Mouse (Mus musculus) gastrocnemius, postnatal 36 days (tissue): ENCODE measurements around the gene Smco3. TPM values are rescaled to one million over a fixed set of nuclear protein-coding genes. Genes with fewer than 3 reads are reported as not detected.
"Not testable (repeated sequence)": the region's sequence is repeated elsewhere in the genome, so short reads cannot be mapped to it uniquely, and the experiment has no call there.

Experiments
- DNase-seq, 2 experiments: peaks; one replicate each; pipeline ENCODE4 v3.0.0; 2022
- intact Hi-C: fragments of 180-260 bp; cut with DNase I; formaldehyde crosslinking; loops from one replicate; pipeline ENCODE4 v1.15.1; 2025
- total RNA-seq, 2 experiments: library from RNA; stranded (reverse); gene quantifications; 2 replicates each; pipeline ENCODE4 v1.2.3; 2021

The Smco3 gene
- total RNA-seq, 2 experiments from 2014 or later, result 0.15 to 0.69 TPM

DNA sequence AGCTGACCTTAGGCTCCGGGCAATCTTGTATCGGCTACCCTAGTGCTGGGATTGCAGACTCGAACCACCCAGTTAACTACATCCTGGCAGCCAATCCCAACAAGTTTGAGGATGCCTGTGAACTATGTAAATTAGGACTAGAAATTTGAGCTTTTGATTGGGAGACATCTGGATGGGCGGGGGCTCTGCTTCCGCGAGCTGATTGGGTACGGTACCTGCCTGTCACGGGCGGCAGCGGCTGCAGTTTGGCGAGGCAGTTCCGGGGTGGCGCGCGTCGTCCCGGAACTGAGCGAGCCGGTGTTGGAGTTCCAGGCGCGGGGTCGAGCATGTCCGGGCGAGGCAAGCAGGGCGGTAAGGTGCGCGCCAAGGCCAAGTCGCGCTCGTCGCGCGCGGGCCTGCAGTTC lies 27.2 kb downstream of the Smco3 start, which contains the start of gene H2afj:
H2afj (plus strand) TSS at position 231 of the 404 bp plus-strand sequence.
- intact Hi-C loops, result loop anchor here (2.0 kb wide), 1 partner anchor 19 kb away; the partner anchor contains the start of gene BC049715

DNA sequence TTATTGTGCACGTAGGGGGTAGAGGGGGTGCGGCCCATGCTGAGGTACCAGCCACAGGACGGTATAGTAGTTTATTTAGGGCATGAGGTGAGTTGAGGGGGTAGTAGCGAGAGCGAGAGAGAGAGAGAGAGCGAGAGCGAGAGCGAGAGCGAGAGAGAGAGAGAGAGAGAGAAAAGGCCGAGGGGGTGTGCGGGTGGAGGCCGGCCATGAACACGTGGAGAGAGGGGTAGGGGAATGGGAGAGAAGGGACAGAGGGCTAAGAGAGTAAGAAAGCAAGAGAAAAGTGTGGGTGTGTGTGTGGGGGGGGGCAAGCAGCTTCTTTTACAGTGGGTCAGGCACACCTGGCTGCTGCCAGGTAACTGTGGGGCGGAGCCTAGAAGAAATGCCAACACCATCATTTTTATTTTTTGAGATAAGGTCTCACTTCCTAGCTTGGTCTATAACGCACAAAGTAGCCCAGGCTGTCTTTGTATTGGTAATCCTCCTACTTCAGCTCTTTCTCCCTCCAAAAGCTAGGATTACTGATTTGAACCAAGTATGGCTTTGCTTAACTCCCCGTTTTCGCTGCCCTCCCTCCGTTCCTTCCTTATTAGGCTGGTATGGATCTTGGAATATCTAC lies 27.7 kb downstream of the Smco3 start:
- intact Hi-C loops, result loop anchor here (2.0 kb wide), 1 partner anchor 19 kb away; the partner anchor contains the start of gene BC049715
- DNase-seq, result no peak

More for the DNA sequence above, 27.2 kb downstream of the Smco3 start, which contains the start of gene H2afj:
- DNase-seq, result peak; percentile 96 to 100

DNA sequence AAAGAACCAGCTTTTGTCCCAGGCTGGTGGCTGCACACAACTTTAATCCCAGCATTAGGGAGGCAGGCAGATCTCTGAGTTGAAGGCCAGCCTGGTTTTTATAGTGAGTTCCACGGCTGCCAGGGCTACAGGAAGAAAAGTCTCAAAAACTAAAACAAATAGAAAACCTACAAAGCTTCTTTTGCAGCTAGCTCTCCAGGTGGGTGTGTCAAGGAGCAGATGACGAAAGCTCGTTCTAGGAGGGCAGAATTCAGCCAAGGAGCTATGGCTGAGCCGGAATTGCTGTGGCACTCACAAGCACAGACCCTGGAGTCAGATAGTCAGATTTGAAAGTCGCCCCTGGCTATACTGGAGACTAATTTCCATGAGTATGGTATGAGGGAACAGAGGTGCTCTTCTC lies 28.4 kb downstream of the Smco3 start:
- intact Hi-C loops, result no loop called here
- no peak for DNase-seq

DNA sequence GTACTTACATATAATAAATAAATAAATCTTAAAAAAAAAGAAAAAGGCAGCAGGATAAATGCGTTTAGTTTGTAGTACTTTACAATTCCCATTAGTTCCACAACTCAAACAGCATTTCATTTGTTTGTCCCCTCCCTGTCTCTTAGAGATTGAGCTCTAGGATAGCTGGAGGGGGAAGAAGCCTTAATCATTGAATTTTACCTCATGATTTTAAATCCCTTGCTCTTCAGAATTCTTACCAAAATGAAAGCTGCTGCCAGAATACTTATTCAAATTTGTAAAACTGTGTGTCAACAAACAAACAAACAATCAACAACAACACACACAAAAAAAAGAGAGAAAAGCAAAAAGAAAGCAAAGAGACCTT lies 29.9 kb downstream of the Smco3 start:
- intact Hi-C loops, result no loop called here
- DNase-seq, result no peak

DNA sequence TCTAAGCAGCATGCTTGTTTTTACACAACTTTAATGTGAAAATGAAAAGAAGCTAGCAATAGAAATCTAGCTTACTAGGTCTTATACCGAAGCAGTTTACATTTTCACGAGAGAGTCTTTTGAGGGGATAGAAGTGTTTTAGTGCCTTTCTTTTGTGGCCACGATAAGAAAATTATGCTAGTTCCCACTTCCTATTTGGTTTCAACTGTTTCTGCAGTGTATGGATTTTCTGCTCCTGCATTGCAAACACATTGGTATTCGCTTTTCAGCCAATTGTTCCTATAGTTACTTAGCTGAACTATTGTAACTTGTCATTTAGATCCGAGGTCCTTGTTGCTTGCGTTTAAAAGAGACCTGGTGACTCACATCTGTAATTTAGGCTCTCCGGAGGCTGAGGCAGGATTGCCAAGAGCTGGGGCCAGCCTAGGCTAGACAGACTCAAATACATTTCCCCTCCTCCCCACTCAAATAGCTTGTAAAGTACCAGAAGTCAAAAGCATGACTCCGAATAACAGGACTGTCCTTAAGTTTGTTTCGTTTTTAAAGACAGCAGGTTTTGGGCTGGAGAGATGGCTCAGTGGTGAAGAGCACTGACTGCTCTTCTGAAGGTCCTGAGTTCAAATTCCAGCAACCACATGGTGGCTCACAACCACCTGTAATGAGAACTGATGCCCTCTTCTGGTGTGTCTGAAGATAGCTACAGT lies 30.4 kb downstream of the Smco3 start:
- DNase-seq, result no peak
- intact Hi-C loops, result no loop called here

DNA sequence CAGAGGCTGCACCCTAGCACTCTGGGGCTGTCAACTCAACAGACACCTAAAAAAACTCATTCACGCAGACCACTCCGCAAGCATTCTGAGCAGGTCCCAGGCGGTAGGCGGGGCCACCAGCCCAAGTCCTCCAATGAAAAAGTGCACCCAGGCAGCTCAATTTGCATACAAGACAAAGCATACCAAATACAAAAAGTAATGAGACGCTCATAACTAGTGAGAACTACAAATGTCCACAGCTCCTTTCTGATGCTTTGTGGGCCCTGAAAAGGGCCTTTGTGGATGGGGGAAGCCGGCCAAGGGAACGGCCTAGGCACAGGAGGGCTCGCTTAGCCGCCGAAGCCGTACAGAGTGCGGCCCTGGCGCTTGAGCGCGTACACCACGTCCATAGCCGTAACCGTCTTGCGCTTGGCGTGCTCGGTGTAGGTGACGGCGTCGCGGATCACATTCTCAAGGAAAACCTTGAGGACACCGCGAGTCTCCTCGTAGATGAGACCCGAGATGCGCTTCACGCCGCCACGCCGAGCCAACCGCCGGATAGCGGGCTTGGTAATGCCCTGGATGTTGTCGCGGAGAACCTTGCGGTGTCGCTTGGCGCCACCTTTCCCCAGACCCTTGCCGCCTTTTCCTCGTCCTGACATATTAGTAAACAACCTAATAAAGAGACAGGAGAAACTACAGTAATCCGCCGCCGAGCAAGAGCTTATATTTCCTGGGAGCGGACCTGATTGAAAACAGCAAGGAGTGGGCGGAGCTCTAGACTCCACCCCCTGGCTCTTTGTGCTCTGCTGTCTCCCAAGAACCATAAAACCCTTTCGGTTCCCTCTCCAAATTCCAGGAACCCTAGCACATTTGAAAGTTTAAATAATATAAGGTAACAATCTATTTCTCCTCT lies 31.3 kb downstream of the Smco3 start, which contains the start of gene Hist4h4:
Hist4h4 (minus strand) TSS at position 677 of the 895 bp plus-strand sequence.
- peak; percentile 93 to 99 for DNase-seq
- intact Hi-C loops, result no loop called here

DNA sequence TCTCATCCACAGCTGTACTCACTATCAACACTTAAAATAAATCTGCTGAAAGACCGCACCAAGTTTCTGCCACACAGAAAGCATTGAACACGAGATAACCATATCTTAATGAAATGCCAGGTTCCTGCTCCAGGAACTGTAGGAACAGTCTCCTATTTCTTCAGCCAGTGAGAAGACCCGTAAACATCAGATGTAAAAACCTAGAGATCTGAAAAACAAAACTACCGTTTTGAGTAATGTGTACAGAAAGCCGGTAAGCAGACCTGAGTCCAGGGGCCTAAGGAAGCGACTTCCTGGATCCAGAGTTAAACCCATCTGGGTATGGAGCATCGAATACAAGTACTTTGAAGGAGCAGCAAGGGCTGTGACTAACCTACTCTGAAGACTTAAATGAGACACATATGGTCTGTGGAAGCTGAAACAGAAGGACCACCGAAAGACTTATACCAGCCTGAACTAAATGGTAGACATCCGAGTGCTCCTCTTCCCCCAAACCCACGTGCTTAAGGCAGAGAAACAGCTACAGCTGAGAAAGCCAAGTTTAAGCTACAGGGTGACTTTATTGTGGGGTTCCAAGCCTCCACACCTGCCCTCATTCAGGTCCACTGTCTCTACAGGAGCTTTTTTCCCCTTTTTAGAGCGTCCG lies 32.0 kb downstream of the Smco3 start:
- intact Hi-C loops, result no loop called here

DNA sequence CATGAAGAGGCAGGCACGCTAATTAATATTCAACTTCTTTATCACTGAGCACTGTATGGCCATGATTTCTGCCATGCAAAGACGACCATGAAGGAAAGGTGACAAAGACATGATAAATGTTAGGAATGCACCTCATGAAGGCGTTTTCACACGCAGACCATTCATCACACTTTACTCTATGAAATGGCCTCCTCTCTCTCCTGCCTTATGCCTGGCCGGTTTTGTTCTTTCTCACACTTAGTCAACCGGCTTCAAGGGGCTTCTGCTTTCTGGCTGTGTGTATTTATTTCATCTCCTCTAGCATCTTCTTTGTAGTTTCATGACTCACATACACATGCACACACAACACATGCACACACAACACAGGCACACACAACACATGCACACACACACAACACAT lies 34.0 kb downstream of the Smco3 start:
- DNase-seq, result no peak
- intact Hi-C loops, result no loop called here

More for the DNA sequence above, 32.0 kb downstream of the Smco3 start:
- DNase-seq, result no peak

DNA sequence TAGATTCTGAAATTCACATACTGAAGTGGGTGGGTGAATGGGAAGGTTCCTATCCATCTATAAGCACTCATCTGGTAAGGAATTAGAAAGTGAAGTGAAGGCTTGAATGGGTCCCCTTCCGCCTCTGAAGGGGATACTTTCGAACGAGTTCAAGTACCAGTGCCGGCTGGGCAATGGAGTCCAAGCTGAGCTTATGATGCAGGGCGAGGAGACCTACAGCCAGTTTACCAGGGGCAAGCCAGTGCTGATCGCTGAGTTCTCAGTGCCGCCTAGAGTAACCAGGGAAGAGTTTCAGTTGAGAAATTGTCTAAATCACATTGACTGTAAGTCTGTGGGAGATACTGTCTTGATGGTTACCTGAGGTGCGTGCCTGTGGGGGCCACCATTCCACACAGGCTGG lies 34.5 kb downstream of the Smco3 start:
- intact Hi-C loops, result no loop called here
- no peak for DNase-seq

DNA sequence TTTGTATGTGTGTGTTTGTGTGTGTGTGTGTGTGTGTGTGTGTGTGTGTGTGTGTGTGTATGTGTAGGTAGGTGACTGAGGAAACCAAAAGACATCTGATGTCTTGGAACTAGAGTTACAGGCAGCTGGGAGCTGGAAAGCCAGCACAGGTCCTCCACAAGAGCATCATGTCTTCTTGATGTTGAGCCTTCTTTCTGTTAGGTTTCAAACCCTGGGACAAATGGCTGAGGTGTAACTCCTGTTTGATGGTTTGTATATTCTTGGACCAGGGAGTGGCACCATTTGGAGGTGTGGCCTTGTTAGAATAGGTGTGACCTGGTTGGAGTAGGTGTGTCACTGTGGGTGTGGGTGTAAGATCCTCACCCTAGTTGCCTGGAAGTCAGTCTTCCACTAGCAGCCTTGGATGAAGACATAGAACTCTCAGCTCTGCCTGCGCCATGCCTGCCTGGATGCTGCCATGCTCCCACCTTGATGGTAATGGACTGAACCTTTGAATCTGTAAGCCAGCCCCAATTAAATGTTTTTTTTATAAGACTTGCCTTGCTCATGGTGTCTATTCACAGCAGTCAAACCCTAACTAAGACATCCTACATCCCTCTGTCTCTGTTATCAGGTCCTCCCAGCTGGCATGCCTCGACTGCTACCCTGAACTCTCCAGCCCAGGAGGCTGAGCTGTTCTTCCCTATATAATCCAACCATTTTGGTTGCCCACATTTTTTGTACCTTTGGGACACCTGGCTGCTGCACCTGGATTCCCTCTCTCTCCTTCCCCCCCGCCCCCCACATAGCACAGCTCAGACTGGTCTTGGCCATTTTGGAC lies 37.2 kb downstream of the Smco3 start:
- DNase-seq, intact Hi-C loops: not testable (repeated sequence)

DNA sequence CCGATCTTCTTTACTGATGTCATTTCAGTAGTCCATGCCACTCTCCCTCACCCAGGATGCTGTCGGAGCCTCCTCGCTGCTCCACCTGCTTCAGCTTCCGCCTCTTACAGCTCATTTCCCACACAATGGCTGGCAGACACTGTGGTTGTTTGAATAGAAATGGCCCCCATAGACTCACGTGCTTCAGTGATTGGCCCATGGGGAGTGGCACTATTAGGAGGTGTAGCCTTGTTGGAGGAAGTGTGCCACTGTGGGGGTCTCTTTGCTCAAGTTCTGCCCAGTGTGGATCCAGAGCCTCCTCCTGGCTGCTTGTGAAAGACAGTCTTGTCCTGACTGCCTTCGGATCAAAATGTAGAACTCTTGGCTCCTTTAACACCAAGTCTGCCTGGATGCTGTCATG lies 39.4 kb downstream of the Smco3 start:
- intact Hi-C loops, result no loop called here

DNA sequence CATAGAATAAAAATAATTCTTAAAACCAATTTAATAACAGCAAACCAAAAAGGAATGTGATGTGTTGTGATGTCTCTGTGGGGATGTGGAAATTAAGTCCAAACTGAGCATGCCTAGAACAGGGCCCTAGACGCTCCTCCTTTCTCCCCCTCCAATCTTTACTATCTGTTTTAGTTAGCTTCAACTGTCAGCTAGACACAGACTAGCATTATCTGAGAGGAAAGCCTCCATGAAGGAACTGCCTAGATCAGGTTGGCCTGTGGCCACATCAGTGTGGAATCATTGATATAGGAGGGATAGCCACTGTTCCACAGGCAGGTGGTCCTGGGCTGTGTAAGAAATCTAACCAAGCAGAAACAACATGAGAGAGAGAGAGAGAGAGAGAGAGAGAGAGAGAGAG lies 40.1 kb downstream of the Smco3 start:
- no peak for DNase-seq
- intact Hi-C loops, result no loop called here

More for the DNA sequence above, 39.4 kb downstream of the Smco3 start:
- no peak for DNase-seq

DNA sequence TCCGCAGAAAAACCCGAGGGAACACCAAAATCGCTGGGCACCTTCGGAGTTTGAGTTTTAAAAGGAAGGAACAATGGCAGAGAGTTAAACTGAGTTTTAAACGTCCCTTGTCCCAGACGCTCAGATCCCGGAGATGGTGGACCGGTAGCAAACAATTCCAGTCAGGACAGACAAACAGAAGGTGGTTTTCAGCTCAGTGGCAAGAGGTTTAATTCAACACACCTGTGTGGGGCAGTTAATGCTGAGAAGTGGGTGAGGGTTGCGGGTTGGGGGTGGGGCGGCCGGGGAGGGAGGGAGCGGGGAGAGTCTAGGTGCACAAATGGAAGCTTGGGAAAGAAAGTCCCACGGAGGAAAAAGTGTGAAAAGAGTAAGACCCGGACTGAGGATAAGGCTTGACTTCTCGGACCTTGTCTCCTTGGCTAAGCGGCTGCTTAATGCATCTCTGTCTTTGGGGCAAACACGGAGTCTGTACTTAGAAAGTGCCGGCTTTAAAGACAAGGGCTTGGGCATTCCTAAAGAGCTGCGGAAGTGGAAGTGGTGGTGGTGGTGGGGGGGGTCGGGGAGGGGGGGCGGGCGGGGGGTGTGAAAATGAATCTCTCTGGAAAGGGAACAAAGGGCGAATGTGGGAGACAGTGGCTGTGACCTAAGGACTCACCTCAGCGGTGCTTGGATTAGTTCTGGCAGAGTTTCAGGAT lies 41.3 kb downstream of the Smco3 start:
- DNase-seq, result no peak
- intact Hi-C loops, result no loop called here

DNA sequence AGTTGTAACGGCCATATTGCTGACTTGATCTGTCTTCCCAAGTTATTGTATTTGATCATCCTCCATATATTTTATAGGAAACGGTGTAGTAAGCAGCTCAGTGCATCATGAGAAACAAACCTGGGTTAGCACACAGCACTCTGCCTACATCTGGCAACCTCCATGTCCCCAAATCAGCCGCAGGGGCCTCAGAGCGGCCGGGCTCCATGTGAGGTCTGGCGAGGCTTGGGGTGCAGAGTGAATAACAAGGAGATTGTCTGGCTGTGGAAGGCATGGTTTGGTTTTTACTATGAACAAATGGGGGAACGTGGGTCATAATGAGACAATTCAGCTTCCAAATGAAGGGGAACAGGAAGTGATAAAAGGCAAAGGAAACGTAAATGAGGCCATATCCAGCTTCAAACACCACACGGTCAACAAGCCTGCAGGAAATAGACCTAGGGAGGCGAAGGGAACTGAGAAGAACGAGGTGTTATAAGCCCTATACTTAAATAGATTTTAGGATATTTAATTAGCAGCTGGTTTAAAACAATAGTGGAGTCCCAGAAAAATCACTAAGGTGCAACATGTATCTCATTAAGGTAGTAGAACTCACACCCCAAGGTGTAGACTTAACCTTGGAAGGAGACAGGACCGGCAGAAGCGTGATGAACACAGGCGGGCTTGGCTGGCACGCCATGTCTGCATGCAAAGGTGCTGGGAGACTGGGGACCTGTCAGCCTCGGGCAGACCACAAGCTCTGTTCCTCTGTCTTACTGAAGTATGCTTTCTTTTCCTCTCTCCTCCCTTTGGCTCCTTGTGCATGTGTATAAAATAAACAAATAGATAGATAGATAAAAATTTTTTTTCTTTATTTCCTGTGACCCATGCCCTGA lies 42.1 kb downstream of the Smco3 start:
- intact Hi-C loops, result no loop called here

DNA sequence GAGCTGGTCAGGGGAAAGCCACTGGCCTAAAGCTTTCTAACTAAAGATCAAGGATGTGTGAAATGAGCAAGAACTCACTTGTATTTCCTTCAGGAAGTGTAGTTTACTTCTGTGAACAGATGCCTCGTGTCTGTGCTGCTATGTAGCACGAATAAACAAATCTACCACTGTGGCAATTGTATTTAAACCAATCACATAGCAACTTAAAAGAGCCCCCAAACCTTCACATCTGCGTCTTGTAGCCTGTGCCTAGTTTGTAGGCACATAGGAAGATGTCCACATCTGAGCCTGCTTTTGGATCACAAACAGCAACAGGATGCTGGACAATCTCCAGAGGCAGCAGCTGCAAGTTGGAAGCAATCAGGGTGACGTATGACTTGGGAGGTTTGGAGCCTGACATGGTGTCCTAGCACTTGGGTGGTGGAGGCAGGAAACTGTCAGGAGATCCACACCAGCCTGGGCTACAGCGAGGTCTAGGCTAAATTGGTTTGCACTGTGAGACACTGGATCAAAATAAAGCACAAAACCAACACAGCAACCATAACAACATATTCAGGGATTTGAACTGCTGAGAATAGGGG lies 45.8 kb downstream of the Smco3 start:
- peak; percentile 39 to 52 for DNase-seq
- intact Hi-C loops, result no loop called here

More for the DNA sequence above, 42.1 kb downstream of the Smco3 start:
- DNase-seq, result no peak

DNA sequence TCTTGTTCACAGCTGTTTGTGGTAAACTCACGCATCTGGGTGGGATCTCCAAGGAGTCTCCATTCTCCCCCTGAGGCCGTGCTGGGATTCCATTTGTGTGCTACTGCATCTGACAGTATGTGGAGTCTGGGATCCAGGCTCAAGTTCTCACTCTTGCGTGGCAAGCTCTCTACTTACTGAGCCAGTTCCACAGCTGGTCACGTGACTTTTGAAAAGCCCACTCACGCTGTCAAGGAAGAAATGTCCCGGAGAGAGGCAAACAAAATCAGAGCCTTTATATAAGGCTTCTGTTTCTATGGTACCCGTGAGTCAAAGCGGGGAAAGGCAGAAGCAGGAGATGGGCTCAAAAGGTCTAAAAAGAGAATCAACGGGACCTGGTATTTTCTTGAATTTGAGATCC lies 52.5 kb downstream of the Smco3 start:
- intact Hi-C loops, result no loop called here
- DNase-seq, result no peak

DNA sequence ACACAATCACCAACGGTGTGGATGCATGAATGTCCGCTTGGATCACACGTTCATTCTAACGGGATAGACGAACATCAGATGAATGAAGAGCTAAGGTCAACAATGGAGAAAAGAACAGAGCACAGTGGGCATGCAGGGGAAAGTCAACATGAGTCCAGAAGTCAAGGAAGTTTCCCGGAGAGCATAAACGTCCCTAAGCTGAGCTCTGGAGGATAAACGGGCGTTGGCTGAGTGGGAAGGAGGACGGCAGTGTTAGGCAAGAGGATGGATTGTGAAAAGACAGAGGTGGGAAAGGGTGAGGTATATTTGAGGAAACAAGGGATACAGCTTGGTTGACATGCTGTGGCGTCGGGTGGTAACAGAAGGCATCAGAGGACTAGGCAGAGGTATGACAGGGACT lies 53.1 kb downstream of the Smco3 start:
- DNase-seq, result no peak
- intact Hi-C loops, result no loop called here
